Mouse (Mus musculus): ENCODE data around the gene Srgap1.

Srgap1 gene

DNA sequence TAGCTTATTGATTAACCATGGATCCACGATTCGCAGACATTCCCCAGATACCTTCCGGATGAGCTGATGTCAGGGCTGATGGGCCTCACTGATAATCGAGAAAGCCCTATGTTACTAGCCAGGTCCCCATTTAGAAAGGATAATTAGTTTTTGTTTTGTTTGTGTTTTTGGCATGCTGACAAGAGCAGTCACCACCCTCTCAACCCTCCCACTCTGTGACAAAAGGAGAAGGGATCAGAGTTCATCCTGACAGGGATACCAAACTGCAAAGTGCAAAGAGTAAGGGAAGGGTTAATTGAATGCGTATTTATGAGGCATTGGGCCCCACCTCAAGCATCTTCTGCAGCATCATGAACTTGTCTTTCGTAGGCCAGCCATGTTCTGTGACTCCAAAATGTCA is 76.2 kb downstream of the Srgap1 start:
- in situ Hi-C loops (cut with MboI; ENCODE audit: low sequenced_read_pairs) = no loop called here

DNA sequence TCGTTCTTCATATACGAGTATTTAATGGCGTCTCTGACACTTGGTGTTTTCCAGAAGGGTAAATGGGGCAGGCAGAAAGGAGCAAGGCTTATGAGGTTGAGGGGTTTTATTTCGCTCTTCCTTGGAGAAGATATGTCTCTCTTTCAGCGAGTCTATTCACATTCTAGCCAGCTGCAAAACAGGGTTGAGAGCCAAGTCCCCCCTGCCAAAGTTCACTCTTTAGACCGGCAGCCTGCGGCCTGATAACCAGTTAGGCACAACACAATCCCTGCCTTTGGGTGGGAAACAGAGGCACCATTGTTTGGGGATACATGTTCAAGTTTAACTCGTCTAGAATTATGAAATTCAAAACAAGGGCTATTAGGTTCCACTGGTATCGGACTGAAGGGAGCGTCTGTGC is 83.0 kb downstream of the Srgap1 start:
- in situ Hi-C loops (cut with MboI; ENCODE audit: low sequenced_read_pairs) = no loop called here

DNA sequence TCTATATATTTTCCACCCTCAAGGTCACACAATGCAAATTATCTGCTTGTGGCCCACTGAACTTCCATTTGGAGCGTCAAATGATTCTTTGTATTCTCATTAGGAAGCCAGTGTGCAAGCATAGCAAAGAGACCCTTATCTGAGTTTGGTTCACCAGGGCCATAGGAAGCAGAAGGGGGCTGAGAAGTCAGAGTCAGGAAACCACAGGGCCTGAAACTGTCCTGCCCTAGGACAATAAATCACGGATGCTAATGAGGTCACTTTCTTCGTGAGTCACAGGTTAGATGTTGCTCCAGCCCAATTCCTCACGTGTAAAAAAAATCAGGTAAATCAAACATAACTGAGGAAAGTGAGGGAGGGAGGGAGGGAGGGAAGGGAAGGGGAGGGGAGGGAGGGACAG is 85.1 kb downstream of the Srgap1 start:
- in situ Hi-C loops (cut with MboI; ENCODE audit: low sequenced_read_pairs) = no loop called here

DNA sequence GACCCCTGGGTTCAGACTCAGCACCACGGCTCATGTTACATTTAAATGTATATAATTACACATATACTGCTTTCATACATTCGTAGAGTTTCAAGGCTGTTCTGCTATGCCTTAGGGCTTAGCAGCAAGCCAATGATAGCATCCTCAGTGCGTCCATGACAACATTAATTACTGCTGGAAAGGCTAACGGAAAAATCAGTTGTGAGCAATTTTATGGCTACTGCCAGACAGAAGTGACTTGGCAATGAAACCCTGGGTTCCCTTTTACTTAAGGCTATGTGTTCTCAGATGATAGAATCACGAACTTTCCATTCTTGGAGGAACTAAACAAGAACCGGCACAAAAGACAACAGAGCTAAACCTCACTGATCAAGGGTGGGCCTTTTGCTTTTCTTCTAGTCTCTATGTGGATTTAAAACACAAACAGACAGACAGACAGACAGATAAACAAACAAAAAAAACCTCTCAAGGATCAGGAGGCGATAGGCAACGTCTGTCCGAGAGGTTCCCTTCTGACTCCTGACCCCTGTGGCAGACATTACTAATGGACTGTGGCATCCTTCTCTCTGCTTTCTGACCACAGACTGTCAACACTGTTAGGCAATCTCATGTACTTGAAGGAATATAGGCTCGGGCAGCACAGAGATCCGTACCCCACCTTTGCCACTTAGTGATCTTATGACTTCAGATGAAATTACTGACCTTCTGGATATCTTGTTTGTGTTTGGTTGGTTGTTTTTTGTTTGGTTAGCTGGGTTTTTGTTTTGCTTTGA is 85.8 kb downstream of the Srgap1 start:
- in situ Hi-C loops (cut with MboI; ENCODE audit: low sequenced_read_pairs) = no loop called here

DNA sequence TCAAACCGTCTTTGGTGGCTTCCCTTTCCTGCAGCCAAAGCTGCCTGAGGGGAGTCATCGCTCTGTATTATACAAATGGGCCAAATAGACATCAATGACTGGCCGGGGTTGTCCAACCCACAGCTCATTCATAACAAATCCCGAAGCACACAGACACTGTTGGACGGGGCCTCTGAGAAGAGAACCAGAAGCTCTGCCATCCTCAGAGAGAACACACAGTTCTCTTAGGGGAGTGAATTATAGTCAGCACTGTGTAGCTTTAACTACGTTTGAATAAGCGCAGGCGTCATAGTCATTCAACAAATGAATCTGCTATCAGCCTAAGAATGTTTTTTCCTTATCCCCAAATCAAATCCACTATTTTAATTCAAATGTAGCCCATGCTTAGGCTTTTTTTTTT is 88.4 kb downstream of the Srgap1 start:
- in situ Hi-C loops (cut with MboI; ENCODE audit: low sequenced_read_pairs) = no loop called here

DNA sequence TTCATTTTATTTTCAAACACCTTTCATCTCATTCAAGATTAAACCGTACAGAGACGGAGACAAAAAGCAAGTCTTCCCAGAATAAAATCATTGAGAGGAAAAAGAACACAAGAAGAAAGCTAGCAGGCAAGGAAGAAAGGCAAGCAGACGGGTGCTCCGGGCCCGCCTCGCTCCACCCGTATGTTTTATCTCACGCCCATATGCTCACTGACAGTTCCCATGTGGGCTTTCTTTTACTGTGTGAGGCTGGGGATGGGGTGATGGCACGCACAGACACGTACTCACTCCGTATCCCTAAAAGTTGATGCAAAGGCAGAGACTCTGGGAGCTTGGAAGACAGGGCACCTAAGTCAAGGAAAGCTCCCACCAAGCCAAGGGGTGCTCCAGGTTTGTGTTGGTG is 90.6 kb downstream of the Srgap1 start:
- in situ Hi-C loops (cut with MboI; ENCODE audit: low sequenced_read_pairs) = no loop called here

DNA sequence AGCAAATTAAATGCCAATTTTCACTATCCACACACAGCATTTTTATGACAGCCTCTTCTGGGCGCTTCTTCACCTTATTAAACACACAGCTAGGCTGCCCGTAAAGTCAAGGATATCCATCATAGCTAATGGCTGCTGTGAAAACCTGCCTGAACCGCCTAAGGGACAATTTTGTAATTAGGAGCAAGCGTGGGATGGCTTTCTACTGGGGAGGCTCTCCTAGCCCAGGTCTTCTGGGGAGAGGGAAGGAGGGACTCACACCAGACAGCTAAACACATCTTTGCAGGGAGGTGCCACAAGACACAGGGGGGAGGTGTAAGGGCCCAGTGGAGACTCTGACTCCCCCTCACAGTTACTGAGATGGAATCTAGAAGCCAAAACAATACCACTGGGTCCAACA is 91.4 kb downstream of the Srgap1 start:
- in situ Hi-C loops (cut with MboI; ENCODE audit: low sequenced_read_pairs) = no loop called here

DNA sequence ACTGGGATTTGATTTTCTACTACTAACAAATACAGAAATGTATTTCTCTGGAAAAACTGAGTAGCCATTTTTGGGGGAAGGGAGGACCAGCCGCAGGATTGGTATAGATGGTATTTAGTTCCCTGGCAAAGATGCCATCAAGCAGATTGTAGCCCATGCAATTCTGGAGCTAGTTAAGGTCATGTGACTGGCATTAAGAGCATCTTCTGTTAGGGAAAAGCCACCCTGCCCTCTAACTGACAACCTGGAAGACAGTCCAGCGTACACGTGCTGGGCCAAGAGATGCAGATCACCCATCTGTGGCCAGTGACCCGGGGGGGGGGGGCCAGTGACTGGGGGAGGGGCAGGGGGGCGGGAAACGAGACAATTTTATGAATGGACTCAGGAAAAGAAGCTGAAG is 92.2 kb downstream of the Srgap1 start:
- in situ Hi-C loops (cut with MboI; ENCODE audit: low sequenced_read_pairs) = no loop called here

DNA sequence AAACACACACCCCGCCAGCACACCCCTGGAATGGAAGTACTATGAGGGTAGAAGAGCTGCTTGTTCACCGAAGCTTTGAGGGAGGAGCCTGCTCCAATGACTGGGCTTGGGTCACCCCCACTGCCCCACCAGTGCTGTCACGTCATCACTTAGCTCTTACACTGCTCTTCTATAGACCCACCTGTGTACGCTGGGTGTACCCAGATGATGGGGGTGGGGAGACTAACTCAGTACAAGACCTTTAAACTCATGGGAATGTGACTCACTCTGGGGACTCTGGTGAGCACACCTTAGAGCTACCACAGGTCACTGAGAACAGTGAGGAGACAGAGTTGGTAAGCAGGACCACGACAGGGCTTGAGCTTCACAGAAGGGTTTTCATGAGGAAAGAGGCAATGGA is 94.1 kb downstream of the Srgap1 start:
- in situ Hi-C loops (cut with MboI; ENCODE audit: low sequenced_read_pairs) = no loop called here

DNA sequence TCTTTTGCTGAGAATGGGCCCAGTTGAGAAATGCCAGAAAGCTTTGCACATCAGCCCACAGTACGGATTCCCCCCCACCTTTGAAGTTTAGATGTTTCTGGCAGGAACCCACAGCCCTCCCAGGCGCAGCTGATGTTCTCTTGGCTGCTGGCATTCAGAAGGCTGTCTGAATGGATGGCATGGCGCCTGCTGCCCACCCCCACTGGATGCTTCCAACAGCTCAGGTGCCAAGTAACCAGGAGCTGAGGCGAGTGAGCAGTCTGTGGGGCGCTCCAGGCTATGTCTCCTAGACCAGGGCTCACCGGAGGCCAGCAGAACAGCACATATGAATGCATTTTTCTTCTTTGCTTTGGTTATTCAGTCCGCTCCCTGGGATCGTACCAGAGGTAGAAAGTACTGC is 100.9 kb downstream of the Srgap1 start:
- in situ Hi-C loops (cut with MboI; ENCODE audit: low sequenced_read_pairs) = no loop called here

DNA sequence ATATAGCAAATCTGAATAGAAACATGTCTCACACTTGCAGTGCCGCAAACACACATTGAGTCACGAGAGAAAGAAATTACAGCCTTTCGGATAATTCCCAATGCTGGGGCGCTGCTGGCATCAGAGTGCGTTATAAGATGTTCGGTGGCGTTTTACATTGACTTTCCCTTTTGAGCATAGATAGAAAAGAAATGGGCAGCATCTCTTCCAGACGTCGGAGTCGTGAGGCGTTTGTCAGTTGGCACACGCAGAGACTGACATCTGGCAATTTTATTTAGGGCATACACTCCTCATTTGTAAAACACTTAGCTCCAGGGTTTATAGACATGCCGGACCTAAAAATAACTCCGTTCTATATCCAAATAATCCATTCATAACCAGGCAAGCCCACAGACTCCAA is 115.2 kb downstream of the Srgap1 start:
- in situ Hi-C loops (cut with MboI; ENCODE audit: low sequenced_read_pairs) = no loop called here

DNA sequence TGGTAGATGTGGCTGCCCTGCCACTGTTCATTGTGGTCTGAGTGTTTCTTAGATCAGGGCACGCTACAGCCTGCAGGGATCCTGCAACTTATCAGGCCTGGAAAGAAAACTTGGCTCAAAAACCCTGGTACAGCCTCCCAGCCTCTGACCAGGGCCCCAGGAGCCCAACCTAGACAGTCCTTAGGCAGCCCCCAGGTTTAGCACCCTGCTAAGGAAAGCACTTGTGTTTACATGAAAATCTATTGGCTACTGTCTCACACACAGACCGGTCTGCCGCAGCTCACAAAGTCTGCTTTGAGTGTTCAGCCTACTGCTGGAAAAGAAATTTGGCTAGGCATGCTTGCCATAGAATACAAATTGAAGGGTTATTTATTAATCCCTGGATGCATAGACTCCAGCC is 121.0 kb downstream of the Srgap1 start:
- in situ Hi-C loops (cut with MboI; ENCODE audit: low sequenced_read_pairs) = no loop called here

DNA sequence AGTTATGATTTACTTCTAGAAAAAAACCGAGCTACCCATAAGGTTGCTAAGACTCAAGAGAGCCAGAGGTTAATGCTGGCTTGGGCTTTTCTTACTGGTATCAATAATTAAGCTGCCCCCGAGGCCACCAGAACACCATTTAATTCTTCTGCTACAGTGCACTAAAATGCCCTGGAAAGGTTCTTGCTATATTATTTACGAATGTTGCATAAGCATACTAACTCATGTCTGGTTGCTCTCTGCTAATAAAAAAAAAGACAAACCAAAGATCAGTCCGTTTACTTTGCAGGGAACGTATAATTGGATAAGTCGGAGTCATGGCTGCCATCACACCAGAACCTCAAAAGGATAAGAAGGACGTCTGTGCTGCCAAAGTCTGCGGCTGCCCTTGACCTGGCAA is 128.1 kb downstream of the Srgap1 start:
- in situ Hi-C loops (cut with MboI; ENCODE audit: low sequenced_read_pairs) = no loop called here

DNA sequence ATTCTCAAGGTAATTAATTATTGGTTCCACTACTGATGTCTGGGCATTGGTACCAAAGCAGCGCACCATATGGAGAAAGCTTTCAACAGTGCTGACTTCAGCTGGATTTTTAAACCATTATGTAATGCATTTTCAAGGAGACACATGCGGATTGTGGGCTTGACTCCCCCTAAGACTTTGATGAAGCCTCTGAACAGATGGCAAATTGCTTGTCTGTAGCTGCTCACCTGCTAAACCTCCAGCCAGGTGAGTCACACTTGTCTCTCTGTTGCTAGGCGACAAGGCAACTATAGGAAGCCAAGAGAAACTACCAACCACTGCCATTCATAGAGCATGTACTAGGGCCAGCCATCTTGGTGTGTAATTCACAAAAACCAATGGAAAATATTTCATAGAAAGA is 128.5 kb downstream of the Srgap1 start:
- in situ Hi-C loops (cut with MboI; ENCODE audit: low sequenced_read_pairs) = no loop called here

DNA sequence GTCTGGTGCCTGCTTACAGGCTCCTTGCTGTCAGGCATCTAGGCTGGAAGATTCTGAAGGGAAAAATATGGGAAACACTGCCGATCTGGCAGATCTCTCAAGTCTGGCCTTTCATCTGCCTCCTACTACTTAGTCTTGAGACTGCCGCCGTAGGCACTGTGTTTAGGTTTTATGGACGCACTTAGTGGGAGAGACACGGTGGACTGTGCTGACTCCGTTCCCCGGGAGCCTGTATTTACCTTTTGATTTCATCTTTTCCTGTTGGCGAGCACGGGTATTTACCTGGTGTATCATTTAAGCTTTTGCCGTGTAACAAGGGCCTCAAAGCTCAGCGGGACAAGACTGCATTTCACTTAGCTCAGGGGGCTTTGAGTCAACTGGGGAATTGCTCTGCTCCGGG is 131.6 kb downstream of the Srgap1 start:
- in situ Hi-C loops (cut with MboI; ENCODE audit: low sequenced_read_pairs) = no loop called here

DNA sequence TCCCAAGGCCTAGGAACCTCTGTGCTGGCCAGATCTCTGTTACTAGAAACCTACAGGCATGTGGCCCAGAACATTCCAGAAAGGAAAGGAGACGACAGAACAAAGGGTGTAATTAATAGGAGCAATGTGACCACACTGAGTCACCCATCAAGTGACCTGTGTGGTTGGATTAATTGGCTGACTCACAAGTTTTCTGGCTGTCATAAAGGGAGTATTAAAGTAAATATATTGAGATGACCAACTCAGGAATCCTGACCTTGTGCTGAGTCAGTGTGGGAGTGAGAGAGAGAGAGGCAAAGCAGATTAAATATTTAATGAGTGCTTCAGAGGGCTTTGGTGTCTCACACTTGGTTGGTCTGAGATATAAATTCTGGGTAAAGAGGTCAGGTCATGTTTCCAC is 143.0 kb downstream of the Srgap1 start:
- in situ Hi-C loops (cut with MboI; ENCODE audit: low sequenced_read_pairs) = no loop called here

DNA sequence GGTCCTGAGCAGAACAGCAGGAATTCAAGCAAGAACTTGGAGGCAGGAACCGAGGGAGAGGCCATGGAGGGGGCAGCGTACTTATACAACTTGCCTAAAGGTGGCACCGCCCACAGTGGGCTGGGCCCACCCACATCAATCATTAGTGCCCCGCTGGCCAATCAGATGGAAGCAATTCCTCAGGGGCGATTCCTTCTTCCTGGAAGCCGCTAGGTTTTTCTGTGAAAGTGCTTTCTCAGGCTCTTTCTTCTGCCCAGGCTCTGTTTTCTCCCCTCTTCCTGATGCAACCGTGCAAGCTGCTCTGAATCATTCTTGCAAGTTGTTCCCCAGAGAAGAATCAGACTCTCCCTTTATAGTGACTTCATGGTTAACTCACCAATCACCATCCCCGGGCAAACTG is 144.5 kb downstream of the Srgap1 start:
- in situ Hi-C loops (cut with MboI; ENCODE audit: low sequenced_read_pairs) = no loop called here

DNA sequence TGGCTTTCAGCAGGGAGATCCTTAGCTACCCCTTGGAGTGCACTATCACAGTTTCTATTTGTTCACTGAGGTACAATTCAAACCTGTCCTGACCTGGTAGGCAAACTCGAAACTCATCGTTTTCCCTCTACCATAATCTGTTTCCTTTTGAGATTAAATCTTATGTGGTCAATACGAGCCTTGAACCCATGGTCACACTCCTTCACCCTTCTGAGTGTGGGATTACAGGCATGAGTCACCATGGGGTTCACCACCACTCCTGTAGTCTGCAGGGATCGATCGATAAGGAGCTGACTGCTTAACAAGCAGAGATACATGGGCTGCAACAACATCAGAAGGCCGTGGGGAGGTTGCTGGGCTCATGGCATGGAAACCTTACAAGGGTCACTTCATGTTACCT is 146.3 kb downstream of the Srgap1 start:
- in situ Hi-C loops (cut with MboI; ENCODE audit: low sequenced_read_pairs) = no loop called here

DNA sequence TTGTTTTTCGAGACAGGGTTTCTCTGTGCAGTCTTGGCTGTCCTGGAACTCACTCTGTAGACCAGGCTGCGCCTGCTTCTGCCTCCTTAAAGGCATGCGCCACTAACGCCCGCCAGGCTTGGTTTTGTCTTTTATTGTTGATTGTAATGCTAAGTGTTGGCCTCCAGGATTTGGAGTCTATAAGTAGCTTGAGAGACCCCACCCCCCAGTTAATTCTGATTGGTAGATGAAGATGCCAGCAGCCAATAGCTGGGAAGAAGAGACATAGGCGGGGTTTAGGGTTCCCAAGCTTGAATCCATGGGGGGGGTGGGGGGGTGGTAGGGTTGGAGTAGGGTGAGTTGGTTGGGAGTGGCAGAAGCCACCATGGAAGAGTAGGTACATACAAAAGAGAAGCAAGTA is 147.4 kb downstream of the Srgap1 start:
- in situ Hi-C loops (cut with MboI; ENCODE audit: low sequenced_read_pairs) = no loop called here

DNA sequence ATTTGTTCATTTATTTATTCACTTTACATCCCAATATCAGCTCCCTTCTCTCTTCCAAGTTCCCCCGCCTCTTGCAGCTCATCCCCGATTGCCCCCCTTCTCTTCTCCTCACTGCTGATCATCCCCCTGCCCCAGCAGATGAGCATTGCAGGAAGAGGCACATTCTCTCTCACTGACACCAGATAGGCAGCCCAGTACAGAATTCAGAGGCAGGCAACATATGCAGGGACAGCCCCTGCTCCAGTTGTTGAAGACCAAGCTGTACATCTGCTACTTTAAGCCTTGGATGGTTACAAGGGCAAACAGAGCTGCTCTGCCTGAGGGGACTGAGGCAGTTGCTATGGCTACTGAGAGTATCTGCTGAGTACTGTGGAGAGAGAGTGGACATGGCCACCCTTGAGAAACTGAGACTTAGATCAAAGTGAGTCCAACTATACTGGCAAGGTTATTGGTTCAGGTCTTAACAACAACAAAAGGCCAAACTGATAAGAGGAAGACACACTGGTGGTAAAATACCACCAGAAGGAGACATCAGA is 149.2 kb downstream of the Srgap1 start:
- in situ Hi-C loops (cut with MboI; ENCODE audit: low sequenced_read_pairs) = no loop called here

DNA sequence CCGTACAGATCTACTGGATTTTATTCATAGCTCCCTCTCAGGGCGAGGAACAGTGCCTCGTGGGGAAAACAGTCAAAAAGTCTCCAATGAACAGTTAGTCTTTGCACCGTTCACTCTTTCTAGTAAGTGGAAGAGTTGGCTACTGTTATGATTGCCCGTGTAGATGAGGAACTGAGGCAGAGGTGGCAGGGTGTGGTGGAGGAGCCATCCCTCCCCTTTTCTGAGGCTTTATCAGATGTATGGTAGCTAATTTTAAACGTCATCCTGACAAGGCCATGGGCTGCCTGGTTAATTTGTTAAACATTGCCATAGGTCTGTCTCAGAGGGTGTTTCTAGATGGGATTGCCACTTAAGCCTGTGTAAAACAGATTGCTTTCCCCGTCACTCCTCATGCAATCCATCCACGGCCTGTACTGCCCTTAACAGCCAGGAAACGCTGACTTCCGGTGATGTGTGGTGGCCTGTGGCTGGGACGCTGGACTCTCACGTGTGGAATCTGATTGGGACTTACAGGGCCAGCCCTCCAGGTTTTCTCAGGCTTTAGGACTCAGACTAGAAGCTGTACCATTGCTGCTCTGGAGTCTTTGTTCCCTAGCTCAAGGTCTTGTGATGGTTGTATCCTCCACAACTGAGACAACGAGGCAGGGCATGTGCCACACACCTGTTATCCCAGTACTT is 155.6 kb downstream of the Srgap1 start:
- in situ Hi-C loops (cut with MboI; ENCODE audit: low sequenced_read_pairs) = no loop called here

DNA sequence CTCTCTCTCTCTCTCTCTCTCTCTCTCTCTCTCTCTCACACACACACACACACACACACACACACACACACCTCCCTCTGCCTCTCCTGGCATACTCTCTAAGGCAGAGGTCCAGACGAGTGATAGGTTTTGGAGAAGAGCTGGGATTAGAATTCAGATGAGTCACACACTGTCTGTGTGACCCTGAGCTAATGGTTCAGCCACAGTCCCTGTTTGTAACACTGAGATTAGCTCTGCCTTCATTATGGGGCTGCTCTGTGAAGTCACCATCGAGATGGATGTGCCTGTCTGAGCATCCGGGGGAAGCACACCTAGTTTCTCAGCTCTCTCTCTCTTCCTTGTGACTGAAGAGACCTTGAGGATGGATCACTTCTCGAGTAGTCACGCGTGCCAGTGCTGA is 157.1 kb downstream of the Srgap1 start:
- in situ Hi-C loops (cut with MboI; ENCODE audit: low sequenced_read_pairs) = no loop called here

DNA sequence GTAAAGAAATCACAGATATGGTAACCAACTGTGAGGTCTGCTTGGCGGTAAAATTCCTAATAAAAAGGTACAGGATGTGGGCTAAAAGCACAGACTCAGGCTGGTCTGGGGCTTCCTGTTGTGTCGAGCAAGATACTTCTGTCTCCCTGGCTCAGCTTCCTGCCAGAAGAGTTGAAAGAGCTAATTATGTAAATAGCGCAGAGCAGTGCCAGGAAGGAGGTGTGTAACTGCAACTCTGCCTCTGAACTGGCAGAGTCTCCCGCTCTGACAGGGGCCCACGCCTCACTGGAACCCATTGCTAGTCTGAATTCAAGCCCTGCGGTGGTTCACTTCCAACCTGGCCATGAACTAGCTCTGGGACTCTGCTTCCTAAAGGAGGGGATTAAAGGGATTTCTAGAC is 160.3 kb downstream of the Srgap1 start:
- in situ Hi-C loops (cut with MboI; ENCODE audit: low sequenced_read_pairs) = no loop called here
